Mouse (Mus musculus) frontal cortex, adult 2 months (tissue): ENCODE results near the gene Abcb10. TPM values are rescaled to one million over a fixed set of nuclear protein-coding genes. Genes with fewer than 3 reads are reported as not detected.
"Not testable (repeated sequence)": the region's sequence is repeated elsewhere in the genome, so short reads cannot be mapped to it uniquely, and the experiment has no call there.

Source experiments
- DNase-seq, 2 experiments: peaks; one replicate each; pipeline ENCODE4 v3.0.0; 2022; ENCODE audit warnings: low spot score in 1 of 2; ENCODE audit errors: extremely low spot score in 1 of 2
- polyA plus RNA-seq: library from polyadenylated mRNA; depleted of rRNA; stranded (reverse); fragments of >200 nt; gene quantifications from 2 replicates; pipeline ENCODE4 v1.2.3, GENCODE M21; 2012

Gene Abcb10
- polyA plus RNA-seq, 1 experiment = 18.4 TPM

DNA sequence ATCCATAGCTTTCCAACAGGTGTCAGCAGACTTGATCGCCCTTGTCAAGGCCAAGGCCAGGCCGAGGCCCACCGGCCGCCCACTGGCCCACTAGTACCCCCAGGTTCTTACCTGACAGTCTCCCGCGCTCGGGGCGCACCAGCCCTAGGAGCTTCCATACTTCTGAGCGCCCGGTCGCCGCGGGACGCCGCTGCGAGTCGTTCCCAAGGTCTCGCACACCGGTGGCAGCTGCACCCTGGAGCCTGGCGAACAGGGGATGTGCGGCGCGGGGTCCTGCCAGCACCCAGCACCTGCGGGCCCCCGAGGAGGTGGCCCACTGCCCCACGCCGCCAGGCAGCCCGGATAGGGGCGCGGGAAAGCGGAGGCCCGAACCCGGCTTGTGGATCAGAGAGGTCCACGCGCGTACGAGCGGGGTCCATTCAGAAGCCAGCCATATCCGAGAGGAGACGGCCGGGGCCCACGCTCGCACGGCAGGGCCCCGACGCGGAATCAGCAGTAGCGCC is 580 bp downstream of the Abcb10 start:
- DNase-seq = no peak

DNA sequence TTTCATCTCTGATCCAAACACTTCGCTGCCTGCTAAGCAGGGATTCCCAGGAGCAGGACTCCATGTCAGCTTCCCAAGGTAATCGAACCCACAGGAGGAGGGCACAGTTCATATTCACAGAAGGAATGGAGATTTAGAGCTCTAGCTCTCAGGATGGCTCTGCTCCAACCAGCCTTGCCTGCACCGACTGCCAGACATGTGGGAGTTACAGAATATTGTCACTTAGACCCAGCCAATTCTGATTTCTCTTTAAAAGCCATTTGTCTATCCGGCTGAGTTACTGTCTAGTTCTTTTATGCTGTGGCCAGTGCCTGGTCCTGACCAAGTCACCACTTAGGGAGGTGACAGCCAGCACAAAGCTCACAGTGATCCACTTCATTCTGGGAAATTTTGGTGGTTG is 1.2 kb downstream of the Abcb10 start:
- DNase-seq = peak in 1 of 2 experiments; percentile 51

- DNase-seq = no peak
Measured at GRCm38 (mm10) chr8:123980239-123980638, 2.7 kb downstream of the Abcb10 start.

- no peak for DNase-seq
Measured at GRCm38 (mm10) chr8:123978926-123979325, 4.0 kb downstream of the Abcb10 start.

DNA sequence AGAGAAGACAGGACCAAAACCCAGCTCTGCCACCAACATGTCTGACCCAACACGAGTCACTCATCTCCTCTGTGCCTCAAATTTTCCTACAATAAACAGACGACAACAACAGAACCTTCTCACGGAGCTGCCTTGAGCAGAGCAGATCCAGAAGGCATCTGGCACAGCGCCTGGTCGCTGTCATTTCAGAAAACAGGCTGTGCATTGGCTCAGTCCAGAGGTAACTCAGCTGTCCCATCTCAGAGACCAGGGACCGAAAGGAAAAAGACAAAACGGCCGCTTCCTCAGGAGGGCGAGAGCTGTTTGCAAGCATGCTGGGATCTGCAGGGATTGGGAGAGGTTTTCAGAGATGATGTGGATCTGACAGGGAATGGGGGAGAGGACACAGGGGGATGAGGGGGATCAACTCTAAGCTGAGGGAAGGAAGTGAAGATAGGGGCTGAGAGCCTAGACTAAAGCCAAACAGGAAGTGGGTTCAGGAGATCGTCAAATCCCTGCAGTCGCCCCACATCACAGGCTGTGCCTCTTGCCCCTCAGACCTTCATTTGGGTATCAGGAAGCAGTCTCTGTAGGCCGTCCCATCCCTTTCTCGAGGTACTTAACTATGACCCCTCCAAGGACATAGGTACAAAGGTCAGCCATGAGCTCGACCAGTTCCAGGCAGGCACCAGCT is 4.6 kb downstream of the Abcb10 start:
- DNase-seq = no peak

- no peak for DNase-seq
Measured at GRCm38 (mm10) chr8:123977499-123977898, 5.4 kb downstream of the Abcb10 start.

- DNase-seq = no peak
Measured at GRCm38 (mm10) chr8:123973495-123973894, 9.4 kb downstream of the Abcb10 start.

- DNase-seq = no peak
Measured at GRCm38 (mm10) chr8:123966896-123967295, 16.0 kb downstream of the Abcb10 start.

GRCm38 (mm10) chr8:123961371-123961770 is 21.6 kb downstream of the Abcb10 start:
- no peak for DNase-seq

GRCm38 (mm10) chr8:123960556-123960955 is 22.4 kb downstream of the Abcb10 start:
- DNase-seq = not testable (repeated sequence)

DNA sequence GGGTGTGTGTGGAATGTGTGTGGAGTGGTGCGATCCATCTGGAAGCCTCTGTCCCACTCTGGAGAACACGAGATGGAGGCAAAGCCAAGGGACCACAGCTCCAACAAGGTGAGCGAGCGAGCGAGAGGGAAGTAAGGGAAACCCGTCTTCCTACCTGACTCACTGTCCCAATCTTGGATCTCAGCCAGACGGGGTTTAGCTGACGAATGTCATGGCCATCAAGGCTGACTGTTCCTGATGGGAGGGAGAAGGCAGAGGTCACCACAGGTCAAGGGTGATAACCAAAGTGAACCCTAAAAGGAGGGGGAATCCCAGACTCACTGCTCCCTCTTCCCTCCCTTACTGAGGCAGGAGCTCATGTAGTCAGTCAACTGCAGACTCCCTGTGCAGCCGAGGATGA is 22.9 kb downstream of the Abcb10 start:
- no peak for DNase-seq

DNA sequence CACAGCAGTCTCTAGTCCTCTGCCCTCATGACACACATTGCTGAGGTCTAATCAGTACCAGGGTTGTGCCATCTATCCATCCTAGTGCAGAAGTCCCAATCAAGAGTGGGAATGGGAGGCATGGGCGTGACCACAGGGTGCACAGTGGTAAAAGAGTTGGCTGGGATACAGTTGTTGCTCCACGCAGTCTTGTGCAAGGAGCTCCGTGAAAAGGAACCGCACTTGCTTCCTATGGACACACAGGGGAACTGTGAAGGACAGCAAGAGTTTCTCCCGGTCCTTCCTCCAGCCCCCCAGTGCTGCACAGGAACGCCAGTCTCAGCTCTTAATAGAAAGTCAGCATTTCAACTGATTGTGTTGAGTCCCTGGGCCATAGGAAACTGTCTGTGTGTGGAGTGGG is 23.4 kb downstream of the Abcb10 start:
- no peak for DNase-seq

DNA sequence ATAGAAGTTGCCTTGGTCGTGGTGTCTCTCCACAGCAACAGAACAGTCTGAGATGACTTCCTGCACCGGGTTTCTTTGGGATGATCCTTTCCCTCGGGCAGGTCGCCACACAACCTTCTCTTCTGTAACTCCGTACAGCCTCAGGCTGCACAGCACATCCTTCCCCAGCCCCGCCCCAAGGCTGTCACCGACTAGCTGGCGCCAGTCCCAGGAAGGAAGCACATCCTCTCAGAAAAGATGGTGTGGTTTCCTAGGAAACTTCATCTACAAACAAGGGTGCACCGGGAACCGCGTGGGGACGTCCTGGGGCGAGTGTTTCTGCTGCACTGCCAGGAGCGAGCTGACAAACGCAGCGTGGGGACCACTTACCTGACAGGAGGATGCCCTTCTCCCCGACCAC is 24.8 kb downstream of the Abcb10 start:
- peak; percentile 41 to 69 for DNase-seq

- DNase-seq = no peak
Measured at GRCm38 (mm10) chr8:123954246-123954645, 28.7 kb downstream of the Abcb10 start.

- no peak for DNase-seq
Measured at GRCm38 (mm10) chr8:123953686-123954085, 29.2 kb downstream of the Abcb10 start.

- DNase-seq = peak; percentile 14 to 67
Measured at GRCm38 (mm10) chr8:123950077-123950802, 32.7 kb downstream of the Abcb10 start.

DNA sequence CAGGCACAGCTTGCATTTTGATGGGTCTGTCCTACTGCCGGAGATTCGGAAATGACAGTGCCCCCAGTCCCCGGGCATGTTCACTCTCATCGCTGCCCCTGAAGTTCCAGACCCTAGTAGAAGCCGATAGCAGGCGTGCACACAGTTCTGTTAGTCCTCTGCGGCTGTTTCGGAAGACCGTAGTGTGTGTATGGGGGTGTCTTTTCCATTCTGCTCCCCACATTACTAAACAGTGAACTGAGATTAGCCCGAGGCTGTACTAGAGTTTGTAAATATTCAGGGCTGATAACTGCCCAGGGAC is 33.3 kb downstream of the Abcb10 start:
- no peak for DNase-seq

DNA sequence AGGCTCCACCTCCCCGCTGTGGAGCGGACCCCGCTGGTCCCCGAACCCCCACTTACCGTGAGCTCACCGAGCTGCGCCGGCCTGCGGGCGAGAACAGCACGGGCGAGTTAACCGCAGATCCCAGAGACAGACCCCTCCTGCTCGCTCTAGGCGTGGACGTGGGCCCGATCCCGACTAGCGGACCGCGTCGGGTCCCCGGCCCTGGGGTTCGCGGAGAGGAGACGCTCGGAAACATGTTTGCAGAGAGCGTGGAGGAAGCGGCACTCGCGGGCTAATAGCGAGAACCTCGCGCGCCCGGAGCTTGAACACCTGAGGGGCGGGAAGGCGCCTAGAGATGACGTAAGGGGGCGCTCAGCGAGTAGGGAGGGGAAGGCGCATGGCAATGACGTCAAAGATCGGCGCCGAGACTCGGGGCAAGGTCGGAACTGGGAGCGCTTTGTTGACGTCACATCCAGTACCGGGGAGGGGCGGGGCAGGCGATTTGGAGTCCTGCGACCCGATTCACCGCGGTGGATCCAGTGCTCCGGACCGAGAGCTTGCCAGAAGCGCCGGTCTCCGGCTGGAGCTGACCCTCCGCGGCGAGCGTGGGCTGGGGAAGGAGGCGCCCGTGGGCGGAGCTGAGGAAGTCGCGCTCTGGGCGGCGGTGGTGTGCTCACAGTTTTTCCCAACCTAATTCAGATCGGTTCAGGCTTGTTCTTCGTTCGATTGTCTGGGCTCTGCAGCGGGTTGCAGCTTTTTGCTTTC is 33.8 kb downstream of the Abcb10 start, which contains the start of gene Nup133:
Nup133 (minus strand) TSS at position 324 of the 744 bp plus-strand sequence.
- DNase-seq = peak; percentile 97 to 100

- no peak for DNase-seq
Measured at GRCm38 (mm10) chr8:123929026-123929425, 53.9 kb downstream of the Abcb10 start.

- DNase-seq = no peak
Measured at GRCm38 (mm10) chr8:123925671-123926070, 57.3 kb downstream of the Abcb10 start.

- peak; percentile 84 to 94 for DNase-seq
Measured at GRCm38 (mm10) chr8:123924719-123925118, 58.2 kb downstream of the Abcb10 start.
